22 mouse cellular contexts compared by ENCODE assay signal in genomic region chr8:117254496-117254895, GRCm38 (mm10). TPM values are rescaled to one million over a fixed set of nuclear protein-coding genes. Genes with fewer than 3 reads are reported as not detected.
A peak's percentile ranks its signal among the peaks of the same experiment; 100 is the strongest.
DNase-seq lines count a peak whose midpoint lies in the region; ATAC-seq and TF ChIP-seq lines count a peak whose summit lies in the region.
"Had no signal": no experiment of that assay in that cellular context is flagged by ENCODE, and none has a peak within 500 bp of the region (broad histone marks: within the 10 kb centered on the region; RNA-seq: fewer than 3 reads in every experiment).

No protein-coding gene starts in this region.

- no peak for ATAC-seq in liver, postnatal 0 days
- no peak for ATAC-seq in liver, embryonic 11.5 days (replicated peaks; ENCODE audit: low FRiP score)
- ATAC-seq in lung, postnatal 0 days = no peak
- ATAC-seq in stomach, embryonic 16.5 days (ENCODE audit: insufficient read depth, low FRiP score) = no peak
- no peak for ATAC-seq in stomach, postnatal 0 days (ENCODE audit: low FRiP score, low TSS enrichment)
- ATAC-seq: activated CD4-positive, CD25-positive, alpha-beta regulatory T cell, adult 4 months; CD4-positive, CD25-positive, alpha-beta regulatory T cell, adult 4 months; Patski had no signal

- no peak for TF ChIP-seq RAD21 in MEL (IDR thresholded peaks at IDR 0.05; ENCODE audit: low read depth, low read length)

- TF ChIP-seq EP300 in liver, postnatal 0 days (IDR thresholded peaks at IDR 0.05; ENCODE audit: low read depth) = no peak
- TF ChIP-seq EP300 in lung, postnatal 0 days (IDR thresholded peaks at IDR 0.05) = no peak
- TF ChIP-seq EP300 in stomach, postnatal 0 days (optimal IDR thresholded peaks at IDR 0.05) = no peak
- no peak for TF ChIP-seq EP300 in MEL (IDR thresholded peaks at IDR 0.05; ENCODE audit: low read depth in 1 of 2, low read length in 2 of 2)

- H3K4me2 ChIP-seq in liver, postnatal 0 days (ENCODE audit: low read depth, low read length) = no peak overlapping the region
- H3K4me2 ChIP-seq in liver, embryonic 11.5 days = no peak overlapping the region
- H3K4me2 ChIP-seq in lung, postnatal 0 days (replicated peaks; ENCODE audit: low read depth, low read length) = no peak overlapping the region
- no peak overlapping the region for H3K4me2 ChIP-seq in stomach, embryonic 16.5 days (ENCODE audit: low read depth, low read length)
- H3K4me2 ChIP-seq in stomach, postnatal 0 days (replicated peaks; ENCODE audit: low read depth) = no peak overlapping the region

- H3K79me2 ChIP-seq in MEL (ENCODE audit: control insufficient read depth, insufficient read depth, low read length, poor library complexity) = peaks cover 29% of the 10 kb centered on the region

- H3K4me1 ChIP-seq in liver, postnatal 0 days (ENCODE audit: insufficient read depth) = peaks cover 16% of the 10 kb centered on the region
- peaks cover 16% of the 10 kb centered on the region for H3K4me1 ChIP-seq in liver, embryonic 11.5 days (replicated peaks; ENCODE audit: control insufficient read depth, insufficient read depth, low read length)
- peaks cover 6% of the 10 kb centered on the region; the same call in 1 of the 2 replicates for H3K4me1 ChIP-seq in lung, postnatal 0 days (ENCODE audit: insufficient read depth, low read depth, low read length)
- H3K4me1 ChIP-seq in lung, adult 2 months (ENCODE audit: control insufficient read depth, insufficient read depth, low read length) = peaks cover 9% of the 10 kb centered on the region
- H3K4me1 ChIP-seq in stomach, embryonic 16.5 days (ENCODE audit: control insufficient read depth, insufficient read depth, low read length) = peaks cover 10% of the 10 kb centered on the region
- peaks cover 2% of the 10 kb centered on the region; the same call in 1 of the 2 replicates for H3K4me1 ChIP-seq in stomach, postnatal 0 days (replicated peaks; ENCODE audit: control insufficient read depth, insufficient read depth)
- H3K4me1 ChIP-seq in MEL (ENCODE audit: control insufficient read depth in 1 of 2, insufficient read depth in 2 of 2, low read length in 2 of 2) = peaks cover 6 to 42% of the 10 kb centered on the region in 2 experiments

- no peak for TF ChIP-seq CTCF in liver, postnatal 0 days (IDR thresholded peaks at IDR 0.05; ENCODE audit: low read depth)
- TF ChIP-seq CTCF in lung, postnatal 0 days (IDR thresholded peaks at IDR 0.05) = no peak
- no peak for TF ChIP-seq CTCF in lung, adult 2 months (IDR thresholded peaks at IDR 0.05; ENCODE audit: insufficient read depth, low read length)
- TF ChIP-seq CTCF in stomach, postnatal 0 days (IDR thresholded peaks at IDR 0.05; ENCODE audit: low read depth) = no peak
- TF ChIP-seq CTCF in MEL (IDR thresholded peaks at IDR 0.05 in 2 of 3, conservative IDR thresholded peaks at IDR 0.05 in 1 of 3; ENCODE audit: control insufficient read depth in 1 of 3, insufficient read depth in 1 of 3, low read depth in 2 of 3, low read length in 3 of 3, poor library complexity in 1 of 3, severe bottlenecking in 1 of 3) = no peak

- H3K36me3 ChIP-seq in liver, postnatal 0 days (replicated peaks; ENCODE audit: insufficient read depth, low read length) = no peaks in the 10 kb centered on the region
- H3K36me3 ChIP-seq in liver, embryonic 11.5 days (ENCODE audit: control insufficient read depth, insufficient read depth, low read length) = no peaks in the 10 kb centered on the region
- H3K36me3 ChIP-seq in lung, postnatal 0 days (ENCODE audit: insufficient read depth, low read length) = no peaks in the 10 kb centered on the region
- no peaks in the 10 kb centered on the region for H3K36me3 ChIP-seq in stomach, embryonic 16.5 days (ENCODE audit: control insufficient read depth, insufficient read depth, low read length)
- no peaks in the 10 kb centered on the region for H3K36me3 ChIP-seq in stomach, postnatal 0 days (ENCODE audit: control insufficient read depth, insufficient read depth, low read length)
- peaks cover 0 to 21% of the 10 kb centered on the region in 2 experiments; a peak in 1 of 4 replicates for H3K36me3 ChIP-seq in MEL (ENCODE audit: control insufficient read depth in 1 of 2, insufficient read depth in 2 of 2, low read length in 2 of 2)

- H3K4me3 ChIP-seq in liver, postnatal 0 days (ENCODE audit: low read depth, low read length) = no peak overlapping the region
- H3K4me3 ChIP-seq in liver, embryonic 11.5 days (ENCODE audit: low read depth, low read length) = no peak overlapping the region
- H3K4me3 ChIP-seq in lung, postnatal 0 days (ENCODE audit: low read depth, low read length) = no peak overlapping the region
- H3K4me3 ChIP-seq in lung, adult 2 months (replicated peaks; ENCODE audit: extremely low read depth, low read depth, low read length) = no peak overlapping the region
- H3K4me3 ChIP-seq in stomach, embryonic 16.5 days (replicated peaks; ENCODE audit: low read length) = no peak overlapping the region
- no peak overlapping the region for H3K4me3 ChIP-seq in stomach, postnatal 0 days (ENCODE audit: low read depth, low read length)
- peak overlapping the region; percentile 13 to 38; a peak in 3 of 4 replicates for H3K4me3 ChIP-seq in MEL (ENCODE audit: control insufficient read depth in 1 of 2, insufficient read depth in 1 of 2, low read depth in 2 of 2, low read length in 2 of 2)

- WGBS in liver, postnatal 0 days (ENCODE audit: insufficient replicate concordance) = 84% methylated on average over 6 of the region's 6 CpGs
- 80% methylated on average over 6 of the region's 6 CpGs for whole genome bisulfite sequencing in liver, embryonic 11.5 days
- WGBS in lung, postnatal 0 days = 64% methylated on average over 6 of the region's 6 CpGs
- 78% methylated on average over 6 of the region's 6 CpGs for WGBS in lung, adult 2 months
- WGBS in stomach, embryonic 16.5 days = 73% methylated on average over 6 of the region's 6 CpGs
- WGBS in stomach, postnatal 0 days = 67% methylated on average over 6 of the region's 6 CpGs

- H3K9me3 ChIP-seq in liver, postnatal 0 days (ENCODE audit: low read length) = no peaks in the 10 kb centered on the region
- no peaks in the 10 kb centered on the region for H3K9me3 ChIP-seq in liver, embryonic 11.5 days (ENCODE audit: control insufficient read depth, low read length)
- H3K9me3 ChIP-seq in lung, postnatal 0 days (ENCODE audit: low read length) = no peaks in the 10 kb centered on the region
- no peaks in the 10 kb centered on the region for H3K9me3 ChIP-seq in stomach, embryonic 16.5 days (replicated peaks; ENCODE audit: control insufficient read depth, low read length)
- H3K9me3 ChIP-seq in stomach, postnatal 0 days (ENCODE audit: control insufficient read depth, low read length) = no peaks in the 10 kb centered on the region
- no peaks in the 10 kb centered on the region for H3K9me3 ChIP-seq in MEL (replicated peaks; ENCODE audit: insufficient read depth, low read length)

- no peak for DNase-seq in liver, postnatal 0 days
- DNase-seq in liver, embryonic 11.5 days (ENCODE audit: low spot score) = no peak
- peak; percentile 62 for DNase-seq in lung, postnatal 0 days (ENCODE audit: low spot score)
- no peak for DNase-seq in lung, adult 2 months
- DNase-seq in stomach, postnatal 0 days (ENCODE audit: low spot score) = no peak
- peak; percentile 64 for DNase-seq in MEL (ENCODE audit: low read depth, low spot score)
- DNase-seq in heart, adult 18-20 months = no peak
- DNase-seq: adrenal gland, adult 2 months; adrenal gland, adult 8-10 months; adrenal gland, postnatal 10 days; adrenal gland, postnatal 14 days; adrenal gland, postnatal 25 days; adrenal gland, postnatal 36 days; B cell, adult 2 months; cerebellum, adult 11 months; cerebellum, adult 11-12 months; cerebellum, adult 18-20 months had no signal

- H3K9ac ChIP-seq in liver, postnatal 0 days (replicated peaks) = no peak overlapping the region
- no peak overlapping the region for H3K9ac ChIP-seq in liver, embryonic 11.5 days (ENCODE audit: low read depth, low read length)
- no peak overlapping the region for H3K9ac ChIP-seq in lung, postnatal 0 days (replicated peaks; ENCODE audit: low read depth)
- no peak overlapping the region for H3K9ac ChIP-seq in stomach, embryonic 16.5 days (ENCODE audit: low read length)
- no peak overlapping the region for H3K9ac ChIP-seq in stomach, postnatal 0 days (ENCODE audit: low read length)
- peak overlapping the region; percentile 51 for H3K9ac ChIP-seq in MEL (ENCODE audit: control insufficient read depth, low read depth, low read length, poor library complexity, severe bottlenecking)

- peak overlapping the region; percentile 34; the same call in 1 of the 2 replicates for H3K27ac ChIP-seq in liver, postnatal 0 days (ENCODE audit: low read depth)
- no peak overlapping the region for H3K27ac ChIP-seq in liver, embryonic 11.5 days (ENCODE audit: low read depth, low read length)
- H3K27ac ChIP-seq in lung, postnatal 0 days (ENCODE audit: low read length) = 0 out of 2 replicates have a peak overlapping the region, but pooled peaks have one; percentile 6
- H3K27ac ChIP-seq in stomach, embryonic 16.5 days (ENCODE audit: low read length) = 0 out of 2 replicates have a peak overlapping the region, but pooled peaks have one; percentile 8
- no peak overlapping the region for H3K27ac ChIP-seq in stomach, postnatal 0 days (replicated peaks)
- H3K27ac ChIP-seq in MEL (ENCODE audit: control insufficient read depth, low read depth, low read length) = peak overlapping the region; percentile 78

- no peaks in the 10 kb centered on the region for H3K27me3 ChIP-seq in liver, postnatal 0 days (ENCODE audit: insufficient read depth, low read length)
- H3K27me3 ChIP-seq in liver, embryonic 11.5 days (replicated peaks; ENCODE audit: control insufficient read depth, insufficient read depth, low read length) = no peaks in the 10 kb centered on the region
- no peaks in the 10 kb centered on the region for H3K27me3 ChIP-seq in lung, postnatal 0 days (replicated peaks; ENCODE audit: insufficient read depth, low read length)
- no peaks in the 10 kb centered on the region for H3K27me3 ChIP-seq in stomach, embryonic 16.5 days (ENCODE audit: control insufficient read depth, insufficient read depth, low read length)
- H3K27me3 ChIP-seq in stomach, postnatal 0 days (ENCODE audit: control insufficient read depth, insufficient read depth, low read length) = no peaks in the 10 kb centered on the region
- H3K27me3 ChIP-seq in MEL (ENCODE audit: control insufficient read depth in 1 of 2, insufficient read depth in 2 of 2, low read length in 2 of 2) = no peaks in the 10 kb centered on the region
- H3K27me3 ChIP-seq: CH12.LX, Patski had no signal

- no peak for TF ChIP-seq POLR2A in lung, adult 2 months (IDR thresholded peaks at IDR 0.05; ENCODE audit: borderline replicate concordance, extremely low read depth, low read depth, low read length)
- no peak for TF ChIP-seq POLR2A in MEL (IDR thresholded peaks at IDR 0.05; ENCODE audit: control insufficient read depth in 1 of 2, insufficient read depth in 1 of 2, low read depth in 1 of 2, low read length in 2 of 2, poor library complexity in 1 of 2)

RNA-seq across cellular contexts. Expression of gene Cmip, which starts 2.4 kb away (rescaled TPM):
- 22.3 and 22.6 TPM in 2 replicates for polyA plus RNA-seq in liver, postnatal 0 days (2015; fragmentation: Nextera tagmentation; extraction: Ambion mirVana)
- 14.3 and 17.1 TPM in 2 replicates for polyA plus RNA-seq in liver, embryonic 11.5 days (2014; fragmentation: Nextera tagmentation; extraction: Ambion mirVana)
- 27.6 and 29.6 TPM in 2 replicates for polyA plus RNA-seq in lung, postnatal 0 days (2015; fragmentation: Nextera tagmentation; extraction: Ambion mirVana)
- 53.1 and 62.3 TPM in 2 replicates for polyA plus RNA-seq in lung, adult 2 months (2012; rRNA removed)
- polyA plus RNA-seq in stomach, embryonic 16.5 days (2015; fragmentation: Nextera tagmentation; extraction: Ambion mirVana) = 13.7 and 14.2 TPM in 2 replicates
- 19.9 and 22.9 TPM in 2 replicates for polyA plus RNA-seq in stomach, postnatal 0 days (2015; fragmentation: Nextera tagmentation; extraction: Ambion mirVana)
- 17.0 and 20.8 TPM in 2 replicates for total RNA-seq in MEL (2012; rRNA removed)
- 10 to 100 TPM in 1 of 2 experiments, not detected in 1; 71.8 TPM for polyA plus RNA-seq in MEL (2012; ENCODE audit: insufficient read depth in 1 of 2, insufficient read length in 2 of 2, low read depth in 1 of 2, low replicate concordance in 2 of 2, missing spikeins in 1 of 2)
- total RNA-seq in heart, adult 18-20 months (2021) = 10 to 100 TPM; 17.6 to 22.3 TPM

Comparison
In these comparisons a context has a peak if more than half of its experiments do, and no peak if none do; other contexts are left out.
1. DNase-seq: peak in lung, postnatal 0 days (single experiment) and MEL (single experiment); none in liver, postnatal 0 days (single experiment), liver, embryonic 11.5 days (single experiment), lung, adult 2 months (single experiment), stomach, postnatal 0 days (single experiment) and heart, adult 18-20 months (0 of 2).
2. H3K27ac ChIP-seq: peak in liver, postnatal 0 days (single experiment), lung, postnatal 0 days (single experiment), stomach, embryonic 16.5 days (single experiment) and MEL (single experiment); none in liver, embryonic 11.5 days (single experiment) and stomach, postnatal 0 days (single experiment).
3. H3K4me3 ChIP-seq: peak in MEL (2 of 2); none in liver, postnatal 0 days (single experiment), liver, embryonic 11.5 days (single experiment), lung, postnatal 0 days (single experiment), lung, adult 2 months (single experiment), stomach, embryonic 16.5 days (single experiment) and stomach, postnatal 0 days (single experiment).